Mouse (Mus musculus) heart, embryonic 10.5 days (tissue): ENCODE results near the gene Rnf11. TPM values are rescaled to one million over a fixed set of nuclear protein-coding genes. Genes with fewer than 3 reads are reported as not detected.
A peak's percentile ranks its signal among the peaks of the same experiment; 100 is the strongest.
"Not testable (repeated sequence)": the region's sequence is repeated elsewhere in the genome, so short reads cannot be mapped to it uniquely, and the experiment has no call there.

Experiments used
- DNase-seq: peaks from one replicate; pipeline ENCODE4 v3.0.0-alpha.2; 2017; ENCODE audit warnings: low spot score
- H3K27ac ChIP-seq: fragments of 300-500 bp; sonication (generic); 2 replicates; pipeline ENCODE4 v1.5.1; 2016; ENCODE audit warnings: mild to moderate bottlenecking
- H3K27me3 ChIP-seq: fragments of 300-500 bp; sonication (generic); 2 replicates; pipeline ENCODE4 v1.6.1; 2016; ENCODE audit warnings: mild to moderate bottlenecking; ENCODE audit not compliant: poor library complexity, insufficient read depth, severe bottlenecking
- H3K36me3 ChIP-seq: fragments of 300-500 bp; sonication (generic); 2 replicates; pipeline ENCODE4 v1.6.1; 2016; ENCODE audit warnings: mild to moderate bottlenecking, moderate library complexity
- H3K4me1 ChIP-seq: fragments of 300-500 bp; sonication (generic); 2 replicates; pipeline ENCODE4 v1.6.1; 2016; ENCODE audit warnings: mild to moderate bottlenecking
- H3K4me3 ChIP-seq: fragments of 300-500 bp; sonication (generic); 2 replicates; pipeline ENCODE4 v1.5.1; 2016; ENCODE audit warnings: mild to moderate bottlenecking, moderate library complexity
- H3K9me3 ChIP-seq: fragments of 300-500 bp; sonication (generic); 2 replicates; pipeline ENCODE4 v1.6.1; 2016; ENCODE audit warnings: mild to moderate bottlenecking, moderate library complexity
- WGBS: fragments of 180-500 bp; shearing (Covaris S2); methylation state at CpG from one replicate; pipeline ENCODE4 v1.1.7; 2016; 5-methylcytosine and 5-hydroxymethylcytosine counted together
- polyA plus RNA-seq: library from polyadenylated mRNA; unstranded; fragments of >200 nt; fragmentation: Nextera tagmentation; extraction: Ambion mirVana; gene quantifications from 2 replicates; pipeline ENCODE4 v1.2.1, GENCODE M21; 2016

Rnf11 gene
- polyA plus RNA-seq, 1 experiment from 2014 or later: 31.1 TPM

DNA sequence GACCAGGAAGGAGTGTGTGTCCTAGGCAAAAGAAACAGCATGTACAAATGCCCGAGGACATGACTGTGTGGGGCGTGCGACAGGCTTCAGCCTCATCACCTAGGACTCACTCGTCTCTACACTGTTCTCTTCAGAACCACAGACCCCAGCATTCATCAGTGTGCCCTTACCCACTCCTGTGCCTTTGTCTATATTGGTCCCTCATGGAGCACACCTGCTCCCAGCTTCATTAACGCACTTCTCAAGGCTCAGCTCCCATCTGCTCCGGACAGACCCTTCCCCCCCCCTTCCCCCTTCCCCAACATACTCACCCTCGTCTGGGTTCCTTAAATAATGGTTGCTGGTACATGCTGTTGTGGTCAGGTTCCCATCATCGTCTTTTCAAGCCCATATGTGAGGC is 79.1 kb downstream of the Rnf11 start:
- H3K9me3 ChIP-seq: no peaks in the 10 kb centered on the region
- WGBS: 60% methylated on average over 8 of the region's 8 CpGs
- H3K4me3 ChIP-seq: peak overlapping the region; percentile 79
- DNase-seq: no peak
- peaks cover 3% of the 10 kb centered on the region; the same call in 1 of the 2 replicates for H3K27me3 ChIP-seq
- peaks cover 28% of the 10 kb centered on the region for H3K4me1 ChIP-seq
- peak overlapping the region; percentile 93 for H3K27ac ChIP-seq
- peaks cover 12% of the 10 kb centered on the region; the same call in 1 of the 2 replicates for H3K36me3 ChIP-seq

GRCm38 (mm10) chr4:109404908-109405307 is 79.6 kb downstream of the Rnf11 start:
- Histone ChIP-seq H3K36me3 (peaks cover 12% of the 10 kb centered on the region; the same call in 1 of the 2 replicates), H3K27ac (peak overlapping the region; percentile 93; the same call in 1 of the 2 replicates), H3K4me3 (peak overlapping the region; percentile 79; the same call in 1 of the 2 replicates), H3K4me1 (peaks cover 25% of the 10 kb centered on the region)
- H3K9me3 ChIP-seq, H3K27me3 ChIP-seq, DNase-seq: not testable (repeated sequence)
- WGBS: 93% methylated on average over 3 of the region's 3 CpGs

GRCm38 (mm10) chr4:109401176-109401689 is 83.3 kb downstream of the Rnf11 start:
- WGBS: 69% methylated on average over 5 of the region's 5 CpGs

More at GRCm38 (mm10) chr4:109401176-109401689, 83.3 kb downstream of the Rnf11 start:
- DNase-seq: no peak
- Histone ChIP-seq H3K9me3 (no peaks in the 10 kb centered on the region), H3K27ac (no peak overlapping the region), H3K4me1 (peaks cover 12% of the 10 kb centered on the region), H3K4me3 (no peak overlapping the region), H3K36me3 (peaks cover 12% of the 10 kb centered on the region; the same call in 1 of the 2 replicates), H3K27me3 (no peaks in the 10 kb centered on the region)

Other genes starting within 250 kb of the Rnf11 start
- 32.6 and 37.3 TPM in 2 replicates for gene Eps15, start 204.5 kb downstream of the Rnf11 start, polyA plus RNA-seq
- gene Ttc39a, start 78.1 kb downstream of the Rnf11 start, polyA plus RNA-seq: 9.4 and 10.7 TPM in 2 replicates
- not detected in 2 replicates for gene 4930522H14Rik, start 46.6 kb upstream of the Rnf11 start, polyA plus RNA-seq
- 3.7 and 4.4 TPM in 2 replicates for gene Cdkn2c, start 182.5 kb upstream of the Rnf11 start, polyA plus RNA-seq
- 24.7 and 27.0 TPM in 2 replicates for gene Faf1, start 191.9 kb upstream of the Rnf11 start, polyA plus RNA-seq